Mouse (Mus musculus): ENCODE measurements around the gene Efnb2. TPM values are rescaled to one million over a fixed set of nuclear protein-coding genes. Genes with fewer than 3 reads are reported as not detected.

Efnb2 gene
- total RNA-seq, 1 experiment = 30.6 TPM

DNA sequence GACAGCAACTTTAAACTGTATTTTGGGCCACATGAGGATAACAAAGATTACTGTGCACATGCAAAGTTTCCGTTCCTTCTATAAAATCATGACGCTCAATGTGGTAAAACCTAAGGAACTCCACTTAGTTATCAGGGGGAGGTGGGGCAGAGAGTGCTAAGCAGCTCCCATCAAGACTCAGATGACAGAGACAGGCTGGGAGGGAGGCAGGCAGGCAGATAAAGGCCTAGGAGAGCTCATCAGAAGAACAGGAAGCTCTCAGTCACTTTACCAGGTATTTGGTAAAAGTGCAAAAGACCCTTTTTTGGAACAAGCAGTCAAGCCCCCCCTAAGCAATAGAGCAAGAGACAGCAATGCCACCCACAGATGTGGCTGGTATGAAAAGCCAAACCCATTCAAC lies 24.5 kb upstream of the Efnb2 start:
- Histone ChIP-seq H3K9me3 (ENCODE audit: control insufficient read depth, insufficient read depth, low read depth, low read length) (no peaks in the 10 kb centered on the region), H3K4me3 (ENCODE audit: insufficient read depth in 1 of 2, low read depth in 1 of 2, low read length in 2 of 2, poor library complexity in 1 of 2, severe bottlenecking in 1 of 2) (no peak overlapping the region), H3K36me3 (ENCODE audit: control insufficient read depth, insufficient read depth, low read length, poor library complexity, severe bottlenecking) (peaks cover 16% of the 10 kb centered on the region), H3K9ac (ENCODE audit: insufficient read depth, low read depth, low read length, poor library complexity, severe bottlenecking) (no peak overlapping the region), H3K4me1 (ENCODE audit: control insufficient read depth in 2 of 2, insufficient read depth in 2 of 2, low read length in 2 of 2, poor library complexity in 1 of 2) (peaks cover 0 to 2% of the 10 kb centered on the region in 2 experiments; a peak in 1 of 4 replicates), H3K27ac (ENCODE audit: insufficient read depth, low read depth, low read length, poor library complexity, severe bottlenecking) (no peak overlapping the region)
- in situ Hi-C loops (cut with MboI; ENCODE audit: low sequenced_read_pairs in 2 of 2, unreplicated experiment in 2 of 2) = no loop called here
- no peak for TF ChIP-seq CHD2 (IDR thresholded peaks at IDR 0.05; ENCODE audit: low read depth, low read length)
- no peak for TF ChIP-seq MAFK (IDR thresholded peaks at IDR 0.05; ENCODE audit: insufficient read depth, low read depth, low read length)
- TF ChIP-seq HCFC1 (IDR thresholded peaks at IDR 0.05; ENCODE audit: borderline replicate concordance, insufficient read depth, low read length) = no peak
- TF ChIP-seq ZNF384 (IDR thresholded peaks at IDR 0.05; ENCODE audit: low read depth, low read length) = no peak
- no peak for TF ChIP-seq ZC3H11A (IDR thresholded peaks at IDR 0.05; ENCODE audit: borderline replicate concordance, low read depth, low read length)
- DNase-seq (ENCODE audit: low read depth, low spot score) = no peak

GRCm38 (mm10) chr8:8682697-8683096 lies 21.7 kb upstream of the Efnb2 start:
- no peaks in the 10 kb centered on the region for H3K9me3 ChIP-seq (ENCODE audit: control insufficient read depth, insufficient read depth, low read depth, low read length)
- TF ChIP-seq ZNF384 (IDR thresholded peaks at IDR 0.05; ENCODE audit: low read depth, low read length) (no peak), CHD2 (IDR thresholded peaks at IDR 0.05; ENCODE audit: low read depth, low read length) (no peak), MAFK (IDR thresholded peaks at IDR 0.05; ENCODE audit: insufficient read depth, low read depth, low read length) (no peak), HCFC1 (IDR thresholded peaks at IDR 0.05; ENCODE audit: borderline replicate concordance, insufficient read depth, low read length) (no peak), ZC3H11A (IDR thresholded peaks at IDR 0.05; ENCODE audit: borderline replicate concordance, low read depth, low read length) (no peak)
- H3K4me3 ChIP-seq (ENCODE audit: insufficient read depth in 1 of 2, low read depth in 1 of 2, low read length in 2 of 2, poor library complexity in 1 of 2, severe bottlenecking in 1 of 2) = no peak overlapping the region
- H3K36me3 ChIP-seq (ENCODE audit: control insufficient read depth, insufficient read depth, low read length, poor library complexity, severe bottlenecking) = peaks cover 28% of the 10 kb centered on the region
- no peak for DNase-seq (ENCODE audit: low read depth, low spot score)
- H3K9ac ChIP-seq (ENCODE audit: insufficient read depth, low read depth, low read length, poor library complexity, severe bottlenecking) = no peak overlapping the region
- in situ Hi-C loops (cut with MboI; ENCODE audit: low sequenced_read_pairs in 2 of 2, unreplicated experiment in 2 of 2) = no loop called here
- peaks cover 0 to under 1% of the 10 kb centered on the region in 2 experiments; a peak in 2 of 4 replicates for H3K4me1 ChIP-seq (ENCODE audit: control insufficient read depth in 2 of 2, insufficient read depth in 2 of 2, low read length in 2 of 2, poor library complexity in 1 of 2)
- H3K27ac ChIP-seq (ENCODE audit: insufficient read depth, low read depth, low read length, poor library complexity, severe bottlenecking) = no peak overlapping the region

GRCm38 (mm10) chr8:8678236-8678635 lies 17.2 kb upstream of the Efnb2 start:
- no peak for DNase-seq (ENCODE audit: low read depth, low spot score)
- Histone ChIP-seq H3K27ac (ENCODE audit: insufficient read depth, low read depth, low read length, poor library complexity, severe bottlenecking) (no peak overlapping the region), H3K9me3 (ENCODE audit: control insufficient read depth, insufficient read depth, low read depth, low read length) (no peaks in the 10 kb centered on the region), H3K4me3 (ENCODE audit: insufficient read depth in 1 of 2, low read depth in 1 of 2, low read length in 2 of 2, poor library complexity in 1 of 2, severe bottlenecking in 1 of 2) (no peak overlapping the region), H3K4me1 (ENCODE audit: control insufficient read depth in 2 of 2, insufficient read depth in 2 of 2, low read length in 2 of 2, poor library complexity in 1 of 2) (peaks cover 0 to 2% of the 10 kb centered on the region in 2 experiments; a peak in 1 of 4 replicates), H3K36me3 (ENCODE audit: control insufficient read depth, insufficient read depth, low read length, poor library complexity, severe bottlenecking) (peaks cover 41% of the 10 kb centered on the region), H3K9ac (ENCODE audit: insufficient read depth, low read depth, low read length, poor library complexity, severe bottlenecking) (no peak overlapping the region)
- in situ Hi-C loops (cut with MboI; ENCODE audit: low sequenced_read_pairs in 2 of 2, unreplicated experiment in 2 of 2) = no loop called here
- TF ChIP-seq ZNF384 (IDR thresholded peaks at IDR 0.05; ENCODE audit: low read depth, low read length) = no peak
- no peak for TF ChIP-seq MAFK (IDR thresholded peaks at IDR 0.05; ENCODE audit: insufficient read depth, low read depth, low read length)
- no peak for TF ChIP-seq ZC3H11A (IDR thresholded peaks at IDR 0.05; ENCODE audit: borderline replicate concordance, low read depth, low read length)
- TF ChIP-seq CHD2 (IDR thresholded peaks at IDR 0.05; ENCODE audit: low read depth, low read length) = no peak
- TF ChIP-seq HCFC1 (IDR thresholded peaks at IDR 0.05; ENCODE audit: borderline replicate concordance, insufficient read depth, low read length) = no peak

- no peak overlapping the region for H3K4me3 ChIP-seq (ENCODE audit: insufficient read depth in 1 of 2, low read depth in 1 of 2, low read length in 2 of 2, poor library complexity in 1 of 2, severe bottlenecking in 1 of 2)
- H3K27ac ChIP-seq (ENCODE audit: insufficient read depth, low read depth, low read length, poor library complexity, severe bottlenecking) = no peak overlapping the region
- DNase-seq (ENCODE audit: low read depth, low spot score) = no peak
- H3K9ac ChIP-seq (ENCODE audit: insufficient read depth, low read depth, low read length, poor library complexity, severe bottlenecking) = no peak overlapping the region
- in situ Hi-C loops (cut with MboI; ENCODE audit: low sequenced_read_pairs in 2 of 2, unreplicated experiment in 2 of 2) = loop anchor here (25.0 kb wide), 2 partner anchors 312 to 438 kb away; no protein-coding TSS in a partner anchor
- H3K9me3 ChIP-seq (ENCODE audit: control insufficient read depth, insufficient read depth, low read depth, low read length) = no peaks in the 10 kb centered on the region
- H3K36me3 ChIP-seq (ENCODE audit: control insufficient read depth, insufficient read depth, low read length, poor library complexity, severe bottlenecking) = peaks cover 32% of the 10 kb centered on the region
- H3K4me1 ChIP-seq (ENCODE audit: control insufficient read depth in 2 of 2, insufficient read depth in 2 of 2, low read length in 2 of 2, poor library complexity in 1 of 2) = peaks cover 3 to 4% of the 10 kb centered on the region in 2 experiments; a peak in 1 of 4 replicates
- no peak for TF ChIP-seq ZNF384 (IDR thresholded peaks at IDR 0.05; ENCODE audit: low read depth, low read length)
Measured at GRCm38 (mm10) chr8:8674864-8675263, 13.8 kb upstream of the Efnb2 start.

GRCm38 (mm10) chr8:8661759-8662138 lies 707 bp upstream of the Efnb2 start:
- Histone ChIP-seq H3K9me3 (ENCODE audit: control insufficient read depth, insufficient read depth, low read depth, low read length) (no peaks in the 10 kb centered on the region), H3K9ac (ENCODE audit: insufficient read depth, low read depth, low read length, poor library complexity, severe bottlenecking) (peak overlapping the region; percentile 65), H3K36me3 (ENCODE audit: control insufficient read depth, insufficient read depth, low read length, poor library complexity, severe bottlenecking) (peaks cover 6% of the 10 kb centered on the region), H3K4me1 (ENCODE audit: control insufficient read depth in 2 of 2, insufficient read depth in 2 of 2, low read length in 2 of 2, poor library complexity in 1 of 2) (peaks cover 1 to 3% of the 10 kb centered on the region in 2 experiments; a peak in 1 of 4 replicates), H3K27ac (ENCODE audit: insufficient read depth, low read depth, low read length, poor library complexity, severe bottlenecking) (no peak overlapping the region), H3K4me3 (ENCODE audit: insufficient read depth in 1 of 2, low read depth in 1 of 2, low read length in 2 of 2, poor library complexity in 1 of 2, severe bottlenecking in 1 of 2) (peak overlapping the region; percentile 87 to 91)
- peak; percentile 86 for DNase-seq (ENCODE audit: low read depth, low spot score)
- in situ Hi-C loops (cut with MboI; ENCODE audit: low sequenced_read_pairs in 2 of 2, unreplicated experiment in 2 of 2) = loop anchor here (25.0 kb wide), 2 partner anchors 326 to 424 kb away; no protein-coding TSS in a partner anchor
- TF ChIP-seq ZC3H11A (IDR thresholded peaks at IDR 0.05; ENCODE audit: borderline replicate concordance, low read depth, low read length) (peak; percentile 93), ZNF384 (IDR thresholded peaks at IDR 0.05; ENCODE audit: low read depth, low read length) (no peak)
